17 mouse cellular contexts compared by ENCODE assay signal in the genomic region with DNA sequence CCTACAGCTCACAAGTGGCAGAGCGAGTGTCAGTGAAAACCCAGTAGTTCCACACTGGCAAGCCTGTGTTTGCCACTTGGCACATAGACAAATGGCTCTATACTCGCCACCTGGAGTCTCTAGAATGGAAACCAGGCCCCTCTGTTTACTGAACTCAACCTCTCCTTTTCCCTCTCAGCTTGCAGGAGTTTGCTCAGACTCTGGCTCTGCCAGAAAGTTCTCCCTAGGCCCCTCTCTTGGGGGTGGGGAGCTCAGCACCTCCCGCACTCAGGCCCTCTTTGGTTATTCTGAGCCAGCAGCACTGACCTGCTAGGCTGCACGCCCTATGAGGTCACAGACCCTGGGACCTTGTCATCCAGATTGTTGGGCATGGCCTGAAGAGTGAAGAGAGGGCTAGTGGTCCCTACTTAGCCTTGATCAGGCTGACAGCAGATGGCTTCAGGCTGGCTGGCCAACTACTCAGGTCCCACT. TPM values are rescaled to one million over a fixed set of nuclear protein-coding genes. Genes with fewer than 3 reads are reported as not detected.
A peak's percentile ranks its signal among the peaks of the same experiment; 100 is the strongest.
DNase-seq lines count a peak whose midpoint lies in the region; ATAC-seq and TF ChIP-seq lines count a peak whose summit lies in the region.
"Had no signal": no experiment of that assay in that cellular context is flagged by ENCODE, and none has a peak within 500 bp of the region (broad histone marks: within the 10 kb centered on the region; RNA-seq: fewer than 3 reads in every experiment).

No protein-coding gene starts in this region.

- ATAC-seq in heart, embryonic 14.5 days (ENCODE audit: insufficient number of reproducible peaks, insufficient read depth, low FRiP score, low read depth): no peak
- ATAC-seq in megakaryocyte, adult 5-6 weeks (ENCODE audit: poor library complexity, severe bottlenecking): no peak
- no peak for ATAC-seq in stomach, embryonic 15.5 days (ENCODE audit: insufficient read depth, low FRiP score, low read depth)
- ATAC-seq in midbrain, embryonic 14.5 days (ENCODE audit: low FRiP score, low TSS enrichment): no peak

- no peaks in the 10 kb centered on the region for H3K27me3 ChIP-seq in cerebellum, adult 2 months (ENCODE audit: control insufficient read depth, insufficient read depth, low read length)
- H3K27me3 ChIP-seq in heart, embryonic 14.5 days (ENCODE audit: control insufficient read depth, insufficient read depth, low read length): no peaks in the 10 kb centered on the region
- H3K27me3 ChIP-seq in megakaryocyte, embryonic 14.5 days (replicated peaks): no peaks in the 10 kb centered on the region
- no peaks in the 10 kb centered on the region for H3K27me3 ChIP-seq in stomach, embryonic 15.5 days (replicated peaks)
- no peaks in the 10 kb centered on the region for H3K27me3 ChIP-seq in midbrain, embryonic 14.5 days (ENCODE audit: control insufficient read depth, insufficient read depth, low read length)

- no peak overlapping the region for H3K4me3 ChIP-seq in cerebellum, adult 2 months (replicated peaks; ENCODE audit: insufficient read depth, low read depth, low read length)
- H3K4me3 ChIP-seq in heart, embryonic 14.5 days (ENCODE audit: control insufficient read depth in 1 of 2, insufficient read depth in 1 of 2, low read depth in 1 of 2, low read length in 2 of 2): no peak overlapping the region
- H3K4me3 ChIP-seq in megakaryocyte, embryonic 14.5 days (replicated peaks): peak overlapping the region; percentile 31
- H3K4me3 ChIP-seq in stomach, embryonic 15.5 days (replicated peaks): no peak overlapping the region
- no peak overlapping the region for H3K4me3 ChIP-seq in midbrain, embryonic 14.5 days (replicated peaks; ENCODE audit: low read depth, low read length)
- H3K4me3 ChIP-seq: erythroblast, embryonic 14.5 days had no signal

- TF ChIP-seq POLR2A in cerebellum, adult 2 months (IDR thresholded peaks at IDR 0.05; ENCODE audit: borderline replicate concordance, insufficient read depth, low read length): no peak

- peak overlapping the region; percentile 44 for H3K9ac ChIP-seq in heart, embryonic 14.5 days (ENCODE audit: low read length)
- no peak overlapping the region for H3K9ac ChIP-seq in stomach, embryonic 15.5 days
- no peak overlapping the region for H3K9ac ChIP-seq in midbrain, embryonic 14.5 days (replicated peaks; ENCODE audit: low read length)

- intact Hi-C loops in heart, postnatal 14 days (cut with DNase I): no loop called here

- 25% methylated on average over 4 of the region's 4 CpGs for WGBS in cerebellum, adult 2 months
- 80% methylated on average over 4 of the region's 4 CpGs for WGBS in heart, embryonic 14.5 days
- WGBS in stomach, embryonic 15.5 days: 57% methylated on average over 4 of the region's 4 CpGs
- 91% methylated on average over 4 of the region's 4 CpGs for WGBS in midbrain, embryonic 14.5 days

- no peaks in the 10 kb centered on the region for H3K9me3 ChIP-seq in heart, embryonic 14.5 days (ENCODE audit: control insufficient read depth, low read length)
- no peaks in the 10 kb centered on the region for H3K9me3 ChIP-seq in megakaryocyte, embryonic 14.5 days
- H3K9me3 ChIP-seq in stomach, embryonic 15.5 days: no peaks in the 10 kb centered on the region
- H3K9me3 ChIP-seq in midbrain, embryonic 14.5 days (ENCODE audit: control insufficient read depth, low read length): no peaks in the 10 kb centered on the region
- H3K9me3 ChIP-seq: G1E had no signal

- no peak overlapping the region for H3K4me2 ChIP-seq in heart, embryonic 14.5 days (ENCODE audit: low read length)
- H3K4me2 ChIP-seq in stomach, embryonic 15.5 days: no peak overlapping the region
- H3K4me2 ChIP-seq in midbrain, embryonic 14.5 days (ENCODE audit: low read length): no peak overlapping the region

- H3K4me1 ChIP-seq in cerebellum, adult 2 months (ENCODE audit: control insufficient read depth, insufficient read depth, low read length): peaks cover 74% of the 10 kb centered on the region
- H3K4me1 ChIP-seq in heart, embryonic 14.5 days (ENCODE audit: control insufficient read depth in 2 of 2, insufficient read depth in 2 of 2, low read length in 2 of 2): peaks cover 47 to 78% of the 10 kb centered on the region in 2 experiments
- peaks cover 100% of the 10 kb centered on the region for H3K4me1 ChIP-seq in megakaryocyte, embryonic 14.5 days
- H3K4me1 ChIP-seq in stomach, embryonic 15.5 days: peaks cover 72% of the 10 kb centered on the region
- peaks cover 15% of the 10 kb centered on the region for H3K4me1 ChIP-seq in midbrain, embryonic 14.5 days (ENCODE audit: control insufficient read depth, insufficient read depth, low read length)

- TF ChIP-seq CTCF in cerebellum, adult 2 months (IDR thresholded peaks at IDR 0.05; ENCODE audit: borderline replicate concordance, insufficient read depth, low read depth, low read length): no peak

- no peaks in the 10 kb centered on the region for H3K36me3 ChIP-seq in heart, embryonic 14.5 days (ENCODE audit: control insufficient read depth, insufficient read depth, low read length)
- H3K36me3 ChIP-seq in megakaryocyte, embryonic 14.5 days (replicated peaks; ENCODE audit: low read length): peaks cover 72% of the 10 kb centered on the region
- H3K36me3 ChIP-seq in stomach, embryonic 15.5 days: no peaks in the 10 kb centered on the region
- no peaks in the 10 kb centered on the region for H3K36me3 ChIP-seq in midbrain, embryonic 14.5 days (ENCODE audit: control insufficient read depth, insufficient read depth, low read length)

- DNase-seq in cerebellum, adult 2 months: peak; percentile 67 to 75
- no peak for DNase-seq in cerebellum, postnatal 4 days (ENCODE audit: low spot score in 2 of 2)
- DNase-seq in heart, postnatal 14 days: no peak
- no peak for DNase-seq in midbrain, embryonic 14.5 days
- DNase-seq: gastrocnemius, postnatal 10 days; kidney, adult 9 months; layer of hippocampus, postnatal 36 days; retina, postnatal 1 day had no signal

- H3K27ac ChIP-seq in cerebellum, adult 2 months (ENCODE audit: insufficient read depth, low read length): peak overlapping the region; percentile 44
- peak overlapping the region in 1 of 2 experiments; percentile 55; a peak in 1 of 4 replicates for H3K27ac ChIP-seq in heart, embryonic 14.5 days (replicated peaks in 1 of 2; ENCODE audit: control insufficient read depth in 1 of 2, insufficient read depth in 1 of 2, low read depth in 2 of 2, low read length in 2 of 2)
- H3K27ac ChIP-seq in stomach, embryonic 15.5 days: peak overlapping the region; percentile 77
- H3K27ac ChIP-seq in midbrain, embryonic 14.5 days (replicated peaks; ENCODE audit: low read depth, low read length): no peak overlapping the region
- H3K27ac ChIP-seq: macrophage had no signal

RNA-seq across cellular contexts. Expression of gene Gm9821, which starts 9.7 kb away (rescaled TPM):
- polyA plus RNA-seq in cerebellum, adult 2 months (2012; rRNA removed): not detected in 2 replicates
- polyA plus RNA-seq in heart, embryonic 14.5 days (2014; fragmentation: Nextera tagmentation; extraction: Ambion mirVana): 2.8 and 3.5 TPM in 2 replicates
- not detected for total RNA-seq in heart, postnatal 14 days (2021)
- not detected in 2 replicates for polyA plus RNA-seq in megakaryocyte, embryonic 14.5 days (2012; ENCODE audit: insufficient read depth, low replicate concordance)
- not detected in 2 replicates for total RNA-seq in megakaryocyte, adult 5-6 weeks (2015)
- 0.69 TPM in 1 of 2 replicates, not detected in the other for total RNA-seq in megakaryocyte, adult 5-6 weeks (2017)
- polyA plus RNA-seq in stomach, embryonic 15.5 days (2015; fragmentation: Nextera tagmentation; extraction: Ambion mirVana): 0.66 and 0.71 TPM in 2 replicates
- 0.14 and 0.26 TPM in 2 replicates for polyA plus RNA-seq in midbrain, embryonic 14.5 days (2014; fragmentation: Nextera tagmentation; extraction: Ambion mirVana)
- total RNA-seq: adrenal gland, adult 18-20 months; gastrocnemius, postnatal 10 days; layer of hippocampus, postnatal 36 days had no signal
- polyA plus RNA-seq: erythroblast, embryonic 14.5 days had no signal

RNA-seq across cellular contexts. Expression of gene Dgkz, which starts 20.5 kb away (rescaled TPM):
- 716 and 832 TPM in 2 replicates for polyA plus RNA-seq in cerebellum, adult 2 months (2012; rRNA removed)
- 47.8 and 48.2 TPM in 2 replicates for polyA plus RNA-seq in heart, embryonic 14.5 days (2014; fragmentation: Nextera tagmentation; extraction: Ambion mirVana)
- total RNA-seq in heart, postnatal 14 days (2021): 10 to 100 TPM; 62.3 to 63.1 TPM
- 303 and 682 TPM in 2 replicates for polyA plus RNA-seq in megakaryocyte, embryonic 14.5 days (2012; ENCODE audit: insufficient read depth, low replicate concordance)
- total RNA-seq in megakaryocyte, adult 5-6 weeks (2015): 94.1 and 114 TPM in 2 replicates
- 66.4 and 80.4 TPM in 2 replicates for total RNA-seq in megakaryocyte, adult 5-6 weeks (2017)
- polyA plus RNA-seq in stomach, embryonic 15.5 days (2015; fragmentation: Nextera tagmentation; extraction: Ambion mirVana): 50.9 and 51.1 TPM in 2 replicates
- polyA plus RNA-seq in midbrain, embryonic 14.5 days (2014; fragmentation: Nextera tagmentation; extraction: Ambion mirVana): 27.5 and 32.0 TPM in 2 replicates

RNA-seq across cellular contexts. Expression of gene Mdk, which starts 23.1 kb away (rescaled TPM):
- polyA plus RNA-seq in cerebellum, adult 2 months (2012; rRNA removed): 77.8 and 78.9 TPM in 2 replicates
- polyA plus RNA-seq in heart, embryonic 14.5 days (2014; fragmentation: Nextera tagmentation; extraction: Ambion mirVana): 352 and 435 TPM in 2 replicates
- total RNA-seq in heart, postnatal 14 days (2021): 10 to 100 TPM; 15.7 to 16.8 TPM
- polyA plus RNA-seq in megakaryocyte, embryonic 14.5 days (2012; ENCODE audit: insufficient read depth, low replicate concordance): 45.5 and 59.2 TPM in 2 replicates
- total RNA-seq in megakaryocyte, adult 5-6 weeks (2015): 1.3 and 2.2 TPM in 2 replicates
- not detected in 2 replicates for total RNA-seq in megakaryocyte, adult 5-6 weeks (2017)
- 587 and 735 TPM in 2 replicates for polyA plus RNA-seq in stomach, embryonic 15.5 days (2015; fragmentation: Nextera tagmentation; extraction: Ambion mirVana)
- polyA plus RNA-seq in midbrain, embryonic 14.5 days (2014; fragmentation: Nextera tagmentation; extraction: Ambion mirVana): 131 and 196 TPM in 2 replicates
- total RNA-seq: common myeloid progenitor, adult 5-6 weeks had no signal

RNA-seq across cellular contexts. Expression of gene Chrm4, which starts 28.1 kb away (rescaled TPM):
- 2.0 TPM in 2 replicates for polyA plus RNA-seq in cerebellum, adult 2 months (2012; rRNA removed)
- polyA plus RNA-seq in heart, embryonic 14.5 days (2014; fragmentation: Nextera tagmentation; extraction: Ambion mirVana): not detected in 2 replicates
- total RNA-seq in heart, postnatal 14 days (2021): not detected
- polyA plus RNA-seq in megakaryocyte, embryonic 14.5 days (2012; ENCODE audit: insufficient read depth, low replicate concordance): 0.92 and 2.8 TPM in 2 replicates
- total RNA-seq in megakaryocyte, adult 5-6 weeks (2015): not detected in 2 replicates
- total RNA-seq in megakaryocyte, adult 5-6 weeks (2017): not detected in 2 replicates
- polyA plus RNA-seq in stomach, embryonic 15.5 days (2015; fragmentation: Nextera tagmentation; extraction: Ambion mirVana): 0.21 and 0.27 TPM in 2 replicates
- polyA plus RNA-seq in midbrain, embryonic 14.5 days (2014; fragmentation: Nextera tagmentation; extraction: Ambion mirVana): 0.34 and 0.65 TPM in 2 replicates
- polyA plus RNA-seq: G1E, macrophage had no signal

Comparison
In these comparisons a context has a peak if more than half of its experiments do, and no peak if none do; other contexts are left out.
1. DNase-seq: peak in cerebellum, adult 2 months (2 of 2); none in cerebellum, postnatal 4 days (0 of 2), heart, postnatal 14 days (0 of 2) and midbrain, embryonic 14.5 days (single experiment).